Mouse (Mus musculus): ENCODE data around the gene Alkbh6. TPM values are rescaled to one million over a fixed set of nuclear protein-coding genes. Genes with fewer than 3 reads are reported as not detected.

The Alkbh6 gene
- polyA plus RNA-seq, 1 experiment = 36.5 TPM

DNA sequence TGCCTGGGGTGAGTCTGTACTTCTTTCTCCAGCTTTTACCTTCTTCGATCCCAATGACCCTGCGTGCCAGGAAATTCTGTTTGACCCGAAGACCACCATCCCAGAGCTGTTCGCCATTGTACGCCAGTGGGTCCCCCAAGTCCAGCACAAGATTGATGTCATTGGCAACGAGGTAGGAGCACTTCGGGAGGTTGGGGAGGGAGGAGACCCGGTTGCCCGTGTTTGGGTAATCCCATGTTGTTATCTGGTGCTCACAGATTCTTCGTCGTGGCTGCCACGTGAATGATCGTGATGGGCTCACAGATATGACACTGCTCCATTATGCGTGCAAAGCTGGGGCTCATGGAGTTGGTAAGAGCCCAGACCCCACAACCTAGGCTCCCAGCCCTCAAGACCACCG lies 11.7 kb upstream of the Alkbh6 start:
- TF ChIP-seq CTCF (IDR thresholded peaks at IDR 0.05; ENCODE audit: control insufficient read depth, insufficient read depth, insufficient replicate concordance, low read depth, low read length) (no peak), POLR2A (IDR thresholded peaks at IDR 0.05; ENCODE audit: control insufficient read depth, low read depth, low read length) (no peak)
- no peak overlapping the region for H3K27ac ChIP-seq (ENCODE audit: control insufficient read depth, insufficient read depth, low read depth, low read length)
- H3K36me3 ChIP-seq (ENCODE audit: control insufficient read depth, insufficient read depth, low read length) = no peaks in the 10 kb centered on the region
- no peak overlapping the region for H3K4me3 ChIP-seq (ENCODE audit: control insufficient read depth, low read depth, low read length)
- H3K27me3 ChIP-seq (ENCODE audit: control insufficient read depth, insufficient read depth, low read length) = no peaks in the 10 kb centered on the region
- peaks cover 4% of the 10 kb centered on the region for H3K4me1 ChIP-seq (ENCODE audit: control insufficient read depth, insufficient read depth, low read length)

DNA sequence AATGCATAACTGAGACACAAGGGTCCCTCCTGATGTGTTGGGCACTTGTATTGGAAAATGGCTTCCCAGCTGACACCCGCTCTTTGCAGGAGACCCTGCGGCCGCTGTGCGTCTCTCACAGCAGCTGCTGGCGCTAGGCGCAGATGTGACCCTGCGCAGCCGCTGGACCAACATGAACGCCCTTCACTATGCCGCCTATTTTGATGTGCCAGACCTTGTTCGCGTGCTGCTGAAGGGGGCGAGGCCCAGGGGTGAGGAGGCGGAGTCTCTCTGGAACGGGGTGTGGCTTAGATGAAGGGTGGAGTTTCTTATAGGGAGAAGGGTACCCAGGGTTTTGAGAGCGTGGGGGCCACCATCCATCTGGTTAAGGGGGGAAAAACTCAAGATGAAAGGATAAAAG lies 11.3 kb upstream of the Alkbh6 start:
- Histone ChIP-seq H3K4me3 (ENCODE audit: control insufficient read depth, low read depth, low read length) (no peak overlapping the region), H3K27me3 (ENCODE audit: control insufficient read depth, insufficient read depth, low read length) (no peaks in the 10 kb centered on the region), H3K36me3 (ENCODE audit: control insufficient read depth, insufficient read depth, low read length) (no peaks in the 10 kb centered on the region)

DNA sequence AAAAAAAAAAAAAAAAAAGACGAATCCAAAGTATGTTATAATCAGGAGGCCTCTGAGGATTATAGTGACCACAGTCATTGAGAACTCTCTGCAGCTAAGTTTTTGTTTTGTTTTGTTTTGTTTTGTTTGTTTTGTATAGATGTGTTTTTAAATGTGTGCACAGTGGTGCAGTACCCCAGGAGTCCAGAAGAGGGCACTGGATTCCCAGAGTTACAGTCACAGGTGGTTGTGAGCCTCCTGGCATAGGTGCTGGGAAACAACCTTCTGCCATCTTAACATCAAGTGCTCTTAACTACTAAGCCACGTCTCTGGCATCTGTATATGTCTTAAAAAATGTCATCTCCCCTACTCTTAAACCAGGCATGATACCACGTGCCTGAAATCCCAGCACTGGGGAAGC lies 7.6 kb upstream of the Alkbh6 start:
- Histone ChIP-seq H3K27ac (ENCODE audit: control insufficient read depth, insufficient read depth, low read depth, low read length) (no peak overlapping the region), H3K36me3 (ENCODE audit: control insufficient read depth, insufficient read depth, low read length) (no peaks in the 10 kb centered on the region), H3K4me3 (ENCODE audit: control insufficient read depth, low read depth, low read length) (no peak overlapping the region), H3K27me3 (ENCODE audit: control insufficient read depth, insufficient read depth, low read length) (no peaks in the 10 kb centered on the region), H3K4me1 (ENCODE audit: control insufficient read depth, insufficient read depth, low read length) (no peaks in the 10 kb centered on the region)
- peak; percentile 63; the same call in 1 of the 2 replicates for TF ChIP-seq CTCF (IDR thresholded peaks at IDR 0.05; ENCODE audit: control insufficient read depth, insufficient read depth, insufficient replicate concordance, low read depth, low read length)
- no peak for TF ChIP-seq POLR2A (IDR thresholded peaks at IDR 0.05; ENCODE audit: control insufficient read depth, low read depth, low read length)

More for the DNA sequence above, 11.3 kb upstream of the Alkbh6 start:
- Histone ChIP-seq H3K4me1 (ENCODE audit: control insufficient read depth, insufficient read depth, low read length) (no peaks in the 10 kb centered on the region), H3K27ac (ENCODE audit: control insufficient read depth, insufficient read depth, low read depth, low read length) (no peak overlapping the region)
- TF ChIP-seq POLR2A (IDR thresholded peaks at IDR 0.05; ENCODE audit: control insufficient read depth, low read depth, low read length) (no peak), CTCF (IDR thresholded peaks at IDR 0.05; ENCODE audit: control insufficient read depth, insufficient read depth, insufficient replicate concordance, low read depth, low read length) (no peak)

DNA sequence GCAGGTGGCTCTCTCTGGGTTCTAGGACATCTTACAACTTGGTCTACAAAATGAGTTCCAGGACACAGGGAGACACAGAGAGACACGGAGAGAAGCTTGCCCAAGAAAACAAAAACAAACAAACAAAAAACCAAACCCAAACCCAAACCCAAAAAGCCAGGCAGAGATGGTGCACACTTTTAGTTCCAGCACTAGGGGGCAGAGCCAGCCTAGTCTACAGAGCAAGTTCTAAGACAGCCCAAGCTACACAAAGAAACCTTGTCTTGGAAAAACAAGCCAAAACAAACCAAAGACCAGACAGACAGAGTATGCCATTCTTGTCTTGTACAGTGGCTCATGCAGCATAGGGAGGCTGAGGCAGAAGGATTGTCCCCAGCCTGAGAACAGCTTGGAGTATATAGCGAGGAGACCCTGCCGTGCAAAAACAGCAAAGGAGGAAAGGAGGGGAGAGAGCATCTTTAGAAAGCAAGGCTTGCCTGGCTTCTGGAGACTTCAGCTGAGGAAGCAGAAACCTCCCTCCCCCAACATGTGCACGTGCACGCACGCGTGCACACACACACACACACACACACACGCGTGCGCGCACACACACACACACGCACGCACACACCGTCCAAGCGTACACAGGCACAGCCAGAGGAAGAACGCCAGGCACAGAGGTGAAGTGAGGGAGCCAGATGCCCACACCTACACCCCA lies 2.3 kb upstream of the Alkbh6 start:
- no peak for TF ChIP-seq CTCF (IDR thresholded peaks at IDR 0.05; ENCODE audit: control insufficient read depth, insufficient read depth, insufficient replicate concordance, low read depth, low read length)
- TF ChIP-seq POLR2A (IDR thresholded peaks at IDR 0.05; ENCODE audit: control insufficient read depth, low read depth, low read length) = no peak
- H3K27ac ChIP-seq (ENCODE audit: control insufficient read depth, insufficient read depth, low read depth, low read length) = no peak overlapping the region
- H3K4me1 ChIP-seq (ENCODE audit: control insufficient read depth, insufficient read depth, low read length) = peaks cover 19% of the 10 kb centered on the region
- H3K27me3 ChIP-seq (ENCODE audit: control insufficient read depth, insufficient read depth, low read length) = no peaks in the 10 kb centered on the region
- no peaks in the 10 kb centered on the region for H3K36me3 ChIP-seq (ENCODE audit: control insufficient read depth, insufficient read depth, low read length)
- no peak overlapping the region for H3K4me3 ChIP-seq (ENCODE audit: control insufficient read depth, low read depth, low read length)

DNA sequence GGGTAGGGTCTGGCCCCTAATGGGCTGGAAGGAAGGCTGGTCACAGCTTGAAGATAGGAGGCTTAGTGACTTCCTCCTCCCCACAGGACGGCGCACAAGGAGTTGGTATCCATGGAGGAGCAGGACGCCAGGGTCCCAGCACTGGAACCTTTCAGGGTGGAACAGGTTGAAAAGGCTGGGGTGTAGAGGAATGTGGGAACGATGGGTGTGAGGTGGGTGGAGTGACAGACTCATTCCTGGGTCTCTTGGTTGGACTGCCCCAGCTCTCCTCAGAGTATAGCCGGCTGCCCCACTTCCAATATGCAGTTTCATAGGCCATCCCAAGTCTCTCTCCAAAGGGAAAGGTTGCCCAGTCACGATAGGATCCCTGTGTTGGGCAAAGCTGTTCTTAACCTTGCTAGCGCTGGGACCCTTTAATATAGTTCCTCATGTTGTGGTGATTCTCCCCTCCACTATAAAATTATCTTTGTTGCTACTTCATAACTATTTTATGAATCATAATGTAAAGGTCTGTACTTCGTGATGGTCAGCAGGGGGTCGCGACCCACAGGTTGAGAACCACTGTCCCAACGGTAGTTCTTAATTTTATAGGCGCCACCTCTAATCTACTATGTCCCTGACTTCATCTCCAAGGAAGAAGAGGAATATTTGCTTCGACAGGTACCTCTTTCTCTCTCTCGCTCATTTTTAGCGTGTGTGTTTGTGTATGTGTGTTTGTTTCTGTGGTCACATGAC lies 1.0 kb downstream of the Alkbh6 start:
- Histone ChIP-seq H3K36me3 (ENCODE audit: control insufficient read depth, insufficient read depth, low read length) (no peaks in the 10 kb centered on the region), H3K4me1 (ENCODE audit: control insufficient read depth, insufficient read depth, low read length) (peaks cover 22% of the 10 kb centered on the region), H3K27me3 (ENCODE audit: control insufficient read depth, insufficient read depth, low read length) (no peaks in the 10 kb centered on the region), H3K27ac (ENCODE audit: control insufficient read depth, insufficient read depth, low read depth, low read length) (no peak overlapping the region), H3K4me3 (ENCODE audit: control insufficient read depth, low read depth, low read length) (peak overlapping the region; percentile 81)
- TF ChIP-seq CTCF (IDR thresholded peaks at IDR 0.05; ENCODE audit: control insufficient read depth, insufficient read depth, insufficient replicate concordance, low read depth, low read length) (no peak), POLR2A (IDR thresholded peaks at IDR 0.05; ENCODE audit: control insufficient read depth, low read depth, low read length) (no peak)

DNA sequence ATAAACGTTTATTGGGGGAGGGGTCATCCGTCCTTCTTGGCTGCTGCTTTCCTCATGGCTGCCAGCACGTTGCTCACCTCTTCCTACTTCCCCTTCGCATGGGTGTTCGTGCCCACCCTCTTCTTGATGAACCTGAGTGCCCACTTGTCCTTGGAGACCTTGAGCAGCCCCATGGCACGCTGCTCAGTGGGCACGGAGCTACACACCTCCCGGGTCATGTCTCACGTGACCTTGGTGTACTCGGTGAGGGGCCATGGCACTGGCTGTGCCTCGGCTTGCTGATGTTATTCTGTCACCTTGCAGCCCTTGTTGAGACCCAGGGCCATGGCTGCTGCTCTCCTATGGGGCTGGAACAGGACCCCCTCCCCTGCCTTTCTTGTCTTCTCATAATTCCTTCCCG lies 1.6 kb downstream of the Alkbh6 start:
- Histone ChIP-seq H3K27me3 (ENCODE audit: control insufficient read depth, insufficient read depth, low read length) (no peaks in the 10 kb centered on the region), H3K27ac (ENCODE audit: control insufficient read depth, insufficient read depth, low read depth, low read length) (no peak overlapping the region), H3K36me3 (ENCODE audit: control insufficient read depth, insufficient read depth, low read length) (no peaks in the 10 kb centered on the region), H3K4me3 (ENCODE audit: control insufficient read depth, low read depth, low read length) (no peak overlapping the region), H3K4me1 (ENCODE audit: control insufficient read depth, insufficient read depth, low read length) (peaks cover 22% of the 10 kb centered on the region)
- no peak for TF ChIP-seq POLR2A (IDR thresholded peaks at IDR 0.05; ENCODE audit: control insufficient read depth, low read depth, low read length)
- TF ChIP-seq CTCF (IDR thresholded peaks at IDR 0.05; ENCODE audit: control insufficient read depth, insufficient read depth, insufficient replicate concordance, low read depth, low read length) = no peak

DNA sequence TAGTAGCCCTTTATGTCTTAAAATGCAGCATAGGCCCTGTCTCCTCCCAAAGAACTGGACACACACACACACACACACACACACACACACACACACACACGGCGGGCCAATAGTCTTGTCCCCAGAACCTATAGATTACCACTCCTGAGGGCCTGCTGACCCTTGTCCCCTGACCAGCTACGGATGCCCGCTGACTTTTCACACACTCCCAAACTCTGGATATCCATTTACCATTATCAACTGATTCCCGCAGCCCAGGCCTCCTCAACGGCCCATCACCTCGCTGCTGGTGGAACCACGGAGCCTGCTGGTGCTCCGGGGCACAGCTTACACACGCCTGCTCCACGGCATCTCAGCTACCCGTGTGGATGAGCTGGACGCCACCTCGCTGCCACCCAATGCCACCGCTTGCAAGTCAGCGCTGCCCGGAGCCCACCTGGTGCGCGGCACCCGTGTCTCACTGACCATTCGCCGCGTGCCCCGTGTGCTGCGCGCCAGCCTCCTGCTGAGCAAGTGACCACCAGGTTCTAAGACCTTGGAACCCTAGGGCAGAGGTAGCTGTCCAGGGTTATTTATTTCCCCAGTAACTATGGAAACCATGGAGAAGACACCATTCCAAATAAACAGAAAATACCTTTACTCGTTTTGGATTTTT lies 5.3 kb downstream of the Alkbh6 start:
- Histone ChIP-seq H3K27me3 (ENCODE audit: control insufficient read depth, insufficient read depth, low read length) (no peaks in the 10 kb centered on the region), H3K4me1 (ENCODE audit: control insufficient read depth, insufficient read depth, low read length) (peaks cover 15% of the 10 kb centered on the region), H3K4me3 (ENCODE audit: control insufficient read depth, low read depth, low read length) (no peak overlapping the region), H3K27ac (ENCODE audit: control insufficient read depth, insufficient read depth, low read depth, low read length) (no peak overlapping the region), H3K36me3 (ENCODE audit: control insufficient read depth, insufficient read depth, low read length) (no peaks in the 10 kb centered on the region)
- TF ChIP-seq POLR2A (IDR thresholded peaks at IDR 0.05; ENCODE audit: control insufficient read depth, low read depth, low read length) (no peak), CTCF (IDR thresholded peaks at IDR 0.05; ENCODE audit: control insufficient read depth, insufficient read depth, insufficient replicate concordance, low read depth, low read length) (no peak)
